Mouse (Mus musculus) lung, postnatal 25 days (tissue): ENCODE results near the gene Grik1.
A peak's percentile ranks its signal among the peaks of the same experiment; 100 is the strongest.

Experiments used
- DNase-seq: peaks from one replicate; pipeline ENCODE4 v3.0.0; 2022; ENCODE audit warnings: low spot score

The Grik1 gene

DNA sequence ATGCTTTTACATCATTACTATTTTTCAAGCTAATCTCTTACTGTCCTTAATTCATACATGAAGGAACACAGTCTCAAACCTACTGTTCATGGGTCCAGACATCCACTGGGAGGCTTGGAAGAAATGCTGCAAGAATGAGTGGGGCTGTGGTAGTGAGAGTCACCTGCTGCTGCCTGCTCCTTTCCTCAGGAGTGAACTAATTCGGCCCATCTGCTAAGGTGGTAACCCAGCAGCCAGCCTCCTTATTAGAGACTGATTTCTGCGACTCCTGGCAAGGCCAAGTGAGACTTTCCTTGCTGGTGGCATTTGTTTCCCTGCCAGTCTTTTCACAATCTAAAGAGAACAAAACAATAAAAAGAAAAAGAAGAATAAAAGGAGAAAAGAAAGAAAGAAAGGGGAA lies 147.9 kb downstream of the Grik1 start:
- DNase-seq = no peak

DNA sequence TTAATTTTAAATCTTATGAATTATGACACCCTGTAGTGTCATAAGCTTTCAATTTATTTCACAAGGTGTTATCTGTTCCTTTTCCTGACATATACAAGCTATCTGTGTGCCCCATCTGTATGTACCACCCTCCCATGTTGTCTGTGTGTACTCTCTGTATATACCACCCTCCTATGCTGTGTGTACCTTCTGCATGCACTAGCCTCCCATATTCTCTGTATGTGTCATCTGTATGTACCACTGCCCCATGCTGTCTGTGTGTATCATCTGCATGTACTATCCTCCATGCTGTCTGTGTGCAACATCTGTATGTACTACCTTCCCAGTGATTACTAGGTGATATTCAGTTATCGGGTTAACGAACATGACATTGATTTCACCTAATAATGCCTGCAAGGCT lies 148.5 kb downstream of the Grik1 start:
- DNase-seq = no peak

DNA sequence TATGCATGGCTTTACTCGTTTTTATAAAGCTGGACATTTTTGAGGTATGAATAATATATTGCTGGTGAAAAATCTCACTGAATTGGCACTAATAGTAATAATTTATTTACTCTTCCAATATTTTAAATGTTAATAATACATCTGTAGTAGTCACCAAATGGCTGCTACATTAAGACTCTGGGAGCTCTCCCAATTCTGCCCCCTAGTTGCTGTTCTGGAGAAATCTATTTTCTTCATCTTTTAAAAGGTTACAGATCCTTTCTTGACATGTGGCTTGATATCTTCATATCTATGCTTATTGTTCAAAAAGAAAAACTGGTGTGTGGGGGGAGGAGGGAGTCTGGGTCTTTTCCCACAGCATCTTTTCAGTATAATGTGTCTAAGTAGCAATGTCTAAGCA lies 151.2 kb downstream of the Grik1 start:
- DNase-seq = no peak

DNA sequence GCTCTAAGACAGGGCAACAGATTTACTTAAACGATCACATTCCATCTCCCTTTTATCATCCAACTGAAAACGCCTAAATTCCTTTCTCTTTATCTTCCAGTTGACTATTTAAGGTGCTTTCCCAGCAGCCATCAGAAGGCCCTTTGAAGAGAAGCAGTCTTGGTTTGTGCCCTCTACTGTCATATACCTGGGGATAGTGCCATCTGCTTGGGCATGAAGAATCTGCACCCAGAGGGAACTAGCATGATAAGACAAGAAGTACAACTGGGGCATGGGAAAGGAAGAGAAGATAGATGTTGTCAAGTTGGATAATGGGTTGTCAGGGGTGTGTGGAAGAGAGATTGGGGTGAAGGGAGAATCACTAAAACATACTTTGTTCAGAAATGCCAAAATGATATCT lies 157.1 kb downstream of the Grik1 start:
- no peak for DNase-seq

DNA sequence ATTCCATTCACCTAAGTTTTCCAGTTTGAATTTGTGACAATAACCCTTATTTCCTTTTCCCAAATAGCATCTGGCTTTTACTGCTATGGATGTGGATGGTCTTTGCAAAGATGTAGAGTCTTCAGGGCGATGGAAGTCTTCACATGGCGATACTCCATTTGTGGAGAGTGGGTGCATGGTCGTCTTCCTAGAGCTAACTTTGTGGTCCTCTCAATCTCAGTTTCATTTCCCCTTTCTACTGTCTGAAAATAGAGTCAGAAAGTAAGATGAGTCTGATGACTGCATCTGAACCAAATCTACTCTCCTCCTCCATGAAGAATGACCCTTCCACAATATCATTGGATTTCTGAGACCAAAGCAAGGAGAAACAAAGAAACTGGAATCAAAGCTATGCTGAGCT lies 159.0 kb downstream of the Grik1 start:
- DNase-seq = no peak

DNA sequence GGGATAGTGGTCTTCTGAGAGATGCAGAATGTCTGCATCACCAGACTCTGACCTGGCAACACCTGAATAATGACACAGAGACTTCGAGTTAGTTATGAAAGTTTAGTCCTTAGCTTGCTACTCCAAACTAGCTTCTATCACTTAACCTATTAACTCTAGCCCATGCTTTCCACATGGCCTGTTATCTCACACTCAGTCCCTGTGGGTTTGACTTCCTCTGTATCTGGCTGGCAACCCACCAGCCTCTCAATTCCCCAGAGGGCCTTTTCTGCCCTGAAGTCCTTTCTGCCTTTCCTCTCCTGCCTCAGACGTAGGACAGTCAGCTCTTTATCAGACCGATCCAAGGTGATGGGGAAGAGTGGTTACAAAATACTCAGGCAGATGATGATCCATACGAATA lies 165.0 kb downstream of the Grik1 start:
- DNase-seq = no peak

DNA sequence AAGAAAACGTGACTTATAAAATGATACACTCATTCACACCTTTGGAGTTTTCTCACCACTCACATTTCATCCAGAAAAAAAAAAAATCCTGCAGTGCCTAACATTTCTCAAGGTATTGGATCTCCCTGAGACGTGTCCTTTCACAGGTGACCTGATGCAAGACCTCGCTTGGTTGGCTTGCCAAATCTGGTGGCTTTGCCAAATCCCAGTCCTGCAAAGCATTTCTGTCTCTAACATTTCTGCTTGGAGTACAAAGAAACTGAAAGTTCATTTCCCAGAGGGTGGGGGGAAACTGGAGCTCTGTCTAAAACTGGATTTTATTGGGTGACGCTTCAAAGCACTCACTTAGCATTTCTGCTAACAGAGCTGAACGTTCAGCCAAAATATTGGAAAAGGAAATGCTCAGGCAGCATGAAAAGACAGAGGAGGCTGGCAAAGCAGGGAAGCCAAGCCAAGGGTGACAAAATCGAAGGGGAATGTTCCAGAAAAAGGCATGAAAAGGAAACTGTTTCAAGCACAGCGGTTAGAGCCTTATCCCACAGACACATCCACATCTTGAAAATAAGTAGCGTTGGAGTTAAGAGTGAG lies 177.4 kb downstream of the Grik1 start:
- DNase-seq = peak; percentile 0

DNA sequence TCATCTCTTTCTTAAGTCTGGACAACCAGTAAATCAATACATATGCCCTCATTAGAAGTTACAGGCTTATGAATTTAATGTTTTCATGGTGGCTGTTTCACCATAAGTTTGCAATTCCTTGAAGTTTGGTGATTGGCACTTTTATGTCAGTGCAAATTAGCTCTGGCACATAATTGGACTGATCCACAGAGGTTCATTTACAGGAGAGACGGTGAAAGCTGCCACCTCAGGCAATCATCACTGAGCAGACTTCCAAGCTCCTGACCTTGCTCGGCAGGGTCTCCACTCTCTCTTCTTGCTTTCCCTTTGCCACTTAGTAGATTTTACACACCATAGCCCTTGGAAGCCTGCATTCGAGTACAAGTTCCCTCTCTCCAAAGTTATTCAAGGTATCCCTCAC lies 178.6 kb downstream of the Grik1 start:
- DNase-seq = no peak

DNA sequence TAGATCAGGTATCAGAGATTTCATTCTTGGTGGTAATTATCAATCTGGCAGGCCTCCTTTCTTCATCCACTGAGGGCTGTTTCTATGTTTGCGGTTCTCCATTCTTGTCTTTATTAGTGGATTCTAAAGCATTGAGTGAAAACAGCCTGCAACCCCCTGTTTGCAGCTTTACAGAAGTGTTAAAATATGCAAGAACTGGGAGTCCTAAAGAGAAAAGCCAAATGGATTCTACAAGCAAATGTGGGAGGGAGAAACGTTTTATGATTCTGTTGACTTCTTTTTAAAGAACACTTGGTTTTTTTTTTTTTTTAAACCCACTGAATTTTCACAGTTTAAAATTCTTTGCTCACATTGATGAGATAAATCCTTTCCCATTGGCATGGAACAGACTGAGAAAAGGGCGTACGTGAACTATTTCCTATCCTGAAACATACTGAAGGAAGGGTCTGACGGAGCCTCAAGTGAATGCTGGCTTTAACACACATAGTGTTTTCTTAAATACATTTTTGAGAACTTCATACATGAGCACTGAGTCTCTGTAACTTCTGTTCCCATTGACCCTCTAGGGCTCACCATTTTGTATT lies 195.8 kb downstream of the Grik1 start:
- no peak for DNase-seq

DNA sequence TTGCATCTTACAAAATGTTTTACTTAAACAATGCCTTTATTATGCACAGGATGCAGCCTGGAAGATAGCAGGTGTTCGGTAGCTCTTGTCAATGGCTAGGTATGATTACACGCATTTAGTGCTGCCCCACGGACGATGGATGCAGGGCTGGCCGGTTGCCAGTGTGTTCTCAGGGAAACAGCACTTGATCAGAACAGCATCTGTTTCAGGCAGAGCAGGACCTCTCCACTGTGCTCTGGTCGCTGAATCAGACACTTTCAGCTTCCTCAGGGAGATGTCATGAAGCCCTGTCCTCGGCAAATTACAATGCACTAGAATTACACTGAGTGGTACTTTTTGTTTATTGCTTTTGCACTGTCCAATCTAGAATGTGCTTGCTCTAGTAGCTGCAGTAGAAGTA lies 202.8 kb downstream of the Grik1 start:
- no peak for DNase-seq

DNA sequence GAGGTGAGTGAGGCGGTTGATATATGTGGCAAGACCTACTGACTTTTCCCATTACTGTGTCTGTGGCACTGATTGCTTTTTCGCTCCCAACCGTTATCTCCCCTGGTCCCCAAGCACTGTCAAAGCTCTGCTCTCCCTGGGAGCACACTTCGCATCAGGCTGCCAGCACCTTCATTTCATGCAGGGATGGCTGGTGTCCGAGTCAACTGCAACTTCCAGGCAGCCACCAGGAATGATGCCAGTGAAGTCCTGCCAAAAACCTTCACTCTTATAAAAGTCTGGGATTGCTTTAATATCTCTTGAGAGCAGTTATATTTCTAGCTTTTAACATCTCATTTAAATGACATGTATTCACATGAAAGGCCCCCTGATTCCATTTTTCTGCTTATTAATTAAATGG lies 215.3 kb downstream of the Grik1 start:
- DNase-seq = no peak

DNA sequence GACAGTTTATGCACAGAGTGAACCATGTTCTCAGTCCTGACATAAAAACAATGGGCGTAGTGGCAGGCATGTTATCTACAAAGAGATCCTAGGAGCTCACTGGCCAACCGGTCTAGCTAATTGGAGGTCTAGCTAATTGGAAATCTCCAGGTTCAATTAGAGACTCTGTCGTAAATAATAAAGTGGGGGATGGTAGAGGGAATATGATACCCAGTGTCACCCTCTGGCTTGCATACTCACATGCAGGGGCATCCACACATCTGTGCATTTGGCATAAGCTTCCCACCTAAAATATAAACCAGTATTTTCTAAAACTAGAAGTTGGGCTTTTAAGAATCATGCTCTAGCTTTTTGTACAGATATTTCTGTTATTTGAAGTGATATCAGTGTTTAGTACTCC lies 229.1 kb downstream of the Grik1 start:
- no peak for DNase-seq

DNA sequence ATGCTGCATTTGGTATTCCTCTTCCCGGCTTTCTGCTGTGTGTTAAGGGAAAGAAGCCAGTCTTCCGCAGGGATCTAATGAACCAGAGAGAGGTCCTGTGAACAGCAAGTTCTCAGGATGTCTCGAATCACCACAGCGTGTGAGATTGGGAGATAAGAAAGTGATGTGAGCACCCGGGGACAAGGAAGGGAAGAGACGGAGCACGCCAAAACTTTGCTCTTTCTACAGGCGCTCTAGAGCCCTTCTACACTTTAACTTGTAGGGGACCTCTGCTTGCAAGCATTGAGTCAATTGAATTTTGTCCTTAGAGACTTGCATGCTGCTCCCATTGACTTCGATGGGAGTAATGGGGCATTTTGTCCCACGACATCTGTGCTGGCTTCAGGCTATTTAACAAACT lies 241.9 kb downstream of the Grik1 start:
- DNase-seq = no peak

DNA sequence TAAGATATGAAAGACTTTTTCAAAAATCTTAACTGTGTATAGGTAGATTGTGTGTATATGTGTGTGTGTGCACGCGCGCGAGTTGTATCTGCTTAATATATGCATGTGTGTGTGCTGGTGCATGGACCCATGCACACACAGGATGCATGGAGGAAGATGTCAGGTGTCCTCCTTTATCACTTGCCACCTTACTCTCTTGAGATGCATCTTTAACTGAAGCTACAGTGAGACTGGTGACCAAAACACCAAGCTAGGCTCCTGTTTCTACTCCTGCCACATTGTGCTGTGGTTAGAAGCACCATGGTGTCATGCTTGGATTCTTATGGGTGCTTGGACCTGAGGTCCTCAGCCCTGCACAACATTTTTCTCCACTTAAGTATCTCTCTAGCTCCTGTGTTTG lies 245.7 kb downstream of the Grik1 start:
- no peak for DNase-seq

DNA sequence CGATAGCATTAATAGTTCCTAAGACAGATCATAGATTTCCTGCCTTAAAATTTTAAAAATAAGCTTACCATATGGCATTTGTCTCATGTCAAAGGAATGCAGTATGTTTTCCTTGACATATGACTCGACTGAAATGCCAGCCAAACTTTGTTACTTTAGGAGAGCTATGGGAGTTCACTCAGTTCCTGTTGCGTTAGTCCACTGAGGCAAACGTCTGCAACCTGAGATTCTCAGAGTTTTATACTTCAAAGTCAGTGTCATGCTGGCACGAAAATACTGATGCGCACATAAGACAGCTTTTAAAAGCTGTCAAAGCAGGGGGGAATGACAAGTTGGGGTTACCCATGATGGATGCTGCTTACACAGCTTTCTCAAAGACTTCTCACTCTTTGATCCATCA lies 247.6 kb downstream of the Grik1 start:
- DNase-seq = no peak

DNA sequence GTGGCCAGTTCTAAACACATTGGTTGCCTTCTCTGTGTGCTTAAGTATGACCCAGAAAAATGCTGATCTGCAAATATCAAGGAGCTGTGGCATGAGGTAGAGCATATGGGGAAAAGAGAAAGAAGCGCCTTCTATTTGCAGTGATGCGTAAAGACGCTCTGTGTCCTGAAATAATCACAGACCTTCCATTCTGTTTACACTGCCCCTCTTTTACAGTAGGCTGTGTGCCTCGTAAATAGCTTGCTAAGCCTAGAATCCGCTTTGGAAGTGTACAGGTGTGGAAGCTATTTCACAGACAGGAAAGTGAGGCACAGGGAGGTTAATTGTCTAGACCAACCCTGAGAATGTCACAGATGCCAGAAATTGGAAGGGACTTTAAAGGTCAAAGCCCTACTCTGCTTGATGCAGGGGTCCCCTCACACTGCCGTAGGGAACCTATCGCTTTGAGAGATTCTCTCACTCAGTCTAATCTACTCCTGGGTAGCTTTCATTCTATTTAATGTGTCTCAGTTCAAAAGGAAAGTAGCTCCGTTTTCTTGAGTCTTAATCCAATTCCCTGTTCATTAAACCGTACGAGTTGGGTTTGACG lies 251.5 kb downstream of the Grik1 start:
- no peak for DNase-seq

DNA sequence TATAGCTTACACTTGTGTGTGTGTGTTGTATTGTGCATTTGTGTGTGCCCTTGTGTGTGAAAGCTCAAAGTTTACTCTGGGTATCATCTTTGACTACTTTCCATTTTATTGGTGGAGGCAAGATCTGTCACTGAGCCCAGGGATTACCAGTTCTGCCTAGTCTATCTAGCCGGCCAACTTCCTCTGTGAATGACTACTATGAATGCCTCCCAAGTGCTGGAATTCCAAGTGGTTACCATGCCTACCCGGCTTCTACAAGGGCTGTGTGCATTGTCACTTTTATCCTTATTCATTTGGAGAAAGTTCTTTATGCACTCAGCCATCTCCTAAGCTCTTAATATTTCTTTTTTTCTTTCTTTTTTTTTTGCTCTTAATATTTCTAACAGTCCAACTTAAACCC lies 301.3 kb downstream of the Grik1 start:
- DNase-seq = no peak

DNA sequence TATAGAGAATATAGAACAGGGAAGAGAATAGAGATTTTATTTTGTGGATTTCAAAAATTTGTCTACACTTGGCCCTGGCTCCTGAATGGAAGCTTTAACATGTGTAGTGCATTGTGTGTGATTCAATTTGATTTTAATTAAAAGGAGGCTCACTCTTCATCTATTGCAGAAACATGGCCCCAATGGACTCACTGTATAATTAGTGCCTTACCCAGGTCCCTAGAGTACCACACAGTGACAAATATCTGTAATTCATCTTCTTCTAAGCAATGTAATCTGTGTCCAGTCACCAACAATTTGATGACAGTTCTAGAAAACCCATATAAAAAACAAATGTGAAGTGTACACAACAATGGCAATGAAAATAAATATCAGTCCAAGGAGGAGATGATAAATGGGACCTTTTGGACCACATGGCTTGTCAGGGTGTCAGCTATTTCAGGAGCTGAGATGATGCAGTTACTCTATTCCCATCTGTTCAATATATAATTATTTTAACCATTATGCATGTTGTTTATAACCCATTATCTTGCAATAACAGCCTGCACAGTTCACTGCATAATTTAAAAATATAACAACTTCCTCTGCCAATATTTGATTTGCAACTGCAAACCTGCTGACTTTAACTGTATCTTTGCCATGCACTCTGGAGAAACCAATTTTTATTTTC lies 305.7 kb downstream of the Grik1 start:
- no peak for DNase-seq

DNA sequence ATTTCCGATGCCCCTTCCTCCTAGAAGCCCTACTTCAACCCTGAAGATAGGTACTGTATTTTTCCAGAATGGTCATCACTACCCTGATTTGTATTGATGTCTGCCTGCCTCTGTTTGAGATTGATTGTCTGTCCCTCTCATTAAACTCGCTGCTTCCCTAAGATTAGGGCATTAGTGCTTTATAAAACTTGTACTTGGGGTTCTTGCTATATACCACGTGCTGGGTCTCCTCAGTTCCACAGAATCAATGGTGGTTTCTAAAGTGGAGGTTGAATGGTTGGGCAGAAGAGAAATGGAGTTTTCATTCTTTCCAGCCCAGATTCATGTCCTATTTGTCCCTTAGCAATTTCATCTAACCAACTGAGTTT lies 316.0 kb downstream of the Grik1 start:
- no peak for DNase-seq

DNA sequence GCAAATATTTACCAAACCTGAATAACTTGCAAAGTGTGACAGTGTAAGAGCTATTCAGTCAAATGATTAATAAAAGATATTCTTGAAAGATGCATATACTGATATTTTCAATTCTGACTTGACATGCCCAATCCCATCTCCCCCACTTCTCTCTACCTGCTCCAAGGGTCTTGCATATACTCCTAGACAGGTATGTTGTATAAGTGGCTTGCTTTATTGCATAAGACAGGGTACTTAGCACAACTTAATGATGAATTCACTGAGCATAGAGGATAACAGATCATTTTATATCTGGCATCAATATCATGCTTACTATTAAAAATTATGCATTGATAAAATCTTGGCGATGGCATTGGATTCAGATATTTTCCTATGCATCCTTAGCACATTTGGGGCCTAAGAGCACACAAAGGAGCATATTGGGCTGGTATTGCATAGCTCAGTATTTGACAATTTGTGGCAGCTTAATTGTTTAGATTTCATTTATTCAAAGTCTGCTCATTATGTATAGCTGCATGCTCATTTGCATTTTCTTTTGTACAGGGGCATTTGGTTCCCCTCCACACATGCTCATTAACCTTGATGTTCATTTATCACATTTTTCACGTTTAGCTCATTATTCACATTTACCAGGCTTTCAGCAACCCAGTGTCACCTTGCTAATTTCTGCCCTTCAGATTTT lies 316.5 kb downstream of the Grik1 start:
- DNase-seq = no peak

DNA sequence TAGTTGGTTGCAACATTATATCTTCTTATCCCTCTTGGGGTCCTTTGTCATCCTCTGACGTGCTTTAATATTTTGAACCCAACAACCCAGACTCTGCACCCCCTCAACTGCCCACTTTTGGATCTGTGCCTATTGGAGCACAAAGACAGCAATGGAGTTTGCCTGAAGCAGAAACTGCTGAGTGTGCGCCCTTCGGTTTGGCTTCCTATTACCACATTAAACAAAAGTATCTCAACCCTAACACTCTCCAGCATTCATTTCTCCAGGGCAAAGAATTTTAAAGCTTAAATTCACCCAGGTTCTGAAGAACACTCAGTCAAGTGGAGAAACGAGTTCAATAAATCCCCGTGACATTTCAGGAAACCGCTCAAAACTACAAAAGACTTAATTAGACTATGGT lies 318.2 kb downstream of the Grik1 start:
- DNase-seq = no peak

DNA sequence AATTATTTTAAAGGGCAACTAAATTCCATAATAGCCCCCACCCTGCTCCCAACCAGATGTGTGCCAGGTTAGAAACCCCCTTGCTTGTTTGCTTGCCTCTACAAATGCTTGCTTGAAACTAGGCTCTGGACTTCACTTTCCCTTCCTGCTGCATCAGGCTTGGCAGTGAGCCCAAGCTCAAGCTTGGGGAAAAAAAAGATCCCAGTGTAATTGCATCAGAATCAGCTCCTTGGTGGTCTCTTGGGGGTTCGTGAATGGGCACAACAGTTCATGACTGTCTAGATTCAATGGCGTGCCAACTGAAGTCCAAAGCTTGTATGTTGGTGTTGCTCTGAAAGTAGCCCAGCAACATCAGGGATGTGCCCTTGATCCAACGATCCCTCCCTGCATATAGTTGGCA lies 320.1 kb downstream of the Grik1 start:
- no peak for DNase-seq

DNA sequence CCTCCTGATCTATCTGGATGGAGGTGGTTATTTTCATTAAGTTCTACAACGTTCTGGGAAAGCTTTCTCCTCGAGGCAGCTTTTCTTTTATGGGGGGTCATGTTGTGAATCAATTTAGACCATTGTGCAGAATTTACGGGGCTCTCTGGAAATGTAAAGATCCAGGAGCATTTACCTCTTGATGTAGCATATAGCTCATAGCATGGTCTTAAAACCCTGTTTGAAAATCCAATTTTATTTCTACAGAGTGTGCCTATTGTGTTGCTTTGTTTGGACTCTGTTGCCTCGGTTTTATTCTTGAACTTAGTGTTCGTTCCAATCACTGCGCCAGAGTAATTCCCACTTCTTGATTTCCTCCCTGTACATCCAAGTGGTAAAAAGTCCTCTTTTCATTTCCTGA lies 328.6 kb downstream of the Grik1 start:
- DNase-seq = no peak
